Mouse (Mus musculus): ENCODE measurements at regions not wholly inside any gene's neighbourhood (a gene's known extent, or its start where the extent isn't known, plus 50 kb on each side); places are given as distances from the start of the nearest gene placed in this dataset.
"Not testable (repeated sequence)": the region's sequence is repeated elsewhere in the genome, so short reads cannot be mapped to it uniquely, and the experiment has no call there.

DNA sequence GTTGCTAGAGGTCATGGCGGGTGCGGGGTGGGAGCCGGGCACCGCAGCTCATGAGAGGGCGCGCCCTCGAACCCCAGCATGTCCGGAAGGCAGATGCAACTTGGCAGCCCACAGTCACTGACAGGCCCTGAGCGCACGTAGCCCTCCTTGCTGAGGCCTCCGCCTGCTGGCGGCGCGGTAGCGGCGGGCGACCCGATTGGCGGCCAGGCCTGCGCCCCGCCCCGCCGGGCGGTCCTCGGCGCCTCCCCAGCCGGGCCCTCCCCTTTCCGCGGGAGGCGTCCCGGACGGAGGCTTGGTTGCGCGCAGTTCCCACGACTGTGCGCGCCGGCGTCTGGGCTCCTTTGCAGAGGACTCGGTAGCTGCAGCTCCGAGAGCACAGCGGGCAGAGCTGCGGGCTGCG is 301.9 kb downstream of the Hpcal1 start:
- peak; percentile 89 for DNase-seq
- not testable (repeated sequence) for H3K9me3 ChIP-seq (ENCODE audit: low read depth, low read length); H3K27ac ChIP-seq (ENCODE audit: low read depth); H3K4me1 ChIP-seq (ENCODE audit: insufficient read depth); H3K36me3 ChIP-seq (ENCODE audit: insufficient read depth); H3K27me3 ChIP-seq (ENCODE audit: insufficient read depth, low read length)
- TF ChIP-seq CTCF (IDR thresholded peaks at IDR 0.05; ENCODE audit: low read depth): peak; percentile 25; the same call in 1 of the 2 replicates
- H3K4me2 ChIP-seq: peak overlapping the region; percentile 56
- peak; percentile 95 for ATAC-seq (ENCODE audit: insufficient read depth)
- 0% methylated on average over 44 of the region's 44 CpGs for whole genome bisulfite sequencing
- H3K9ac ChIP-seq: peak overlapping the region; percentile 54
- peak overlapping the region; percentile 47 for H3K4me3 ChIP-seq (ENCODE audit: low read depth, low read length)

GRCm38 (mm10) chr12:17993368-17993767 is 302.7 kb downstream of the Hpcal1 start:
- not testable (repeated sequence) for ATAC-seq (ENCODE audit: insufficient read depth); H3K9me3 ChIP-seq (ENCODE audit: low read depth, low read length); H3K36me3 ChIP-seq (ENCODE audit: insufficient read depth); H3K27me3 ChIP-seq (ENCODE audit: insufficient read depth, low read length); H3K27ac ChIP-seq (ENCODE audit: low read depth); H3K4me1 ChIP-seq (ENCODE audit: insufficient read depth)
- H3K4me2 ChIP-seq: peak overlapping the region; percentile 56
- 2% methylated on average over 16 of the region's 22 CpGs for WGBS
- peak; percentile 16 for DNase-seq
- peak overlapping the region; percentile 54; the same call in 1 of the 2 replicates for H3K9ac ChIP-seq
- peak overlapping the region; percentile 47 for H3K4me3 ChIP-seq (ENCODE audit: low read depth, low read length)

Data from lung, embryonic 14.5 days (tissue).